Mouse (Mus musculus): ENCODE data around the gene Spry2.

DNA sequence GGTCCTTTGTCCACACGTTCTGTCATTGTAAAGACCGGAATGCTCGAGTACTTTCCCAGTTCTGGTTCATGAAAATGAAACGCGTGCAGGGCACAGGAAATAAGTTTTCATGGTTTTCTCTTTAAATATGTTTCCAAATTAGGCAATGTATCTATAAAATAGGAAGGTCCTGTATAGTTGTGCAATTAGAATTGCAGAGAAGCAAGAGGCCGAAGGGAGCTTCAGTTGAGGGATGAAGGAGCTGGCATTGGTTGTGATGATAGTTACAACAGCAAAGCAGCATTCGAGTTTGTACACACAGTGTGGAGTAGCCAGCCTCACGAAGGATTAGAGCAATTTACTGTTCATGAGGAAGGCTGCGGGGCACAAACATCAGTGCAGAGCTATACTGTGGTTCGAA, 18.3 kb downstream of the Spry2 start:
- TF ChIP-seq EP300 (IDR thresholded peaks at IDR 0.05): no peak
- TF ChIP-seq CTCF (IDR thresholded peaks at IDR 0.05): no peak
